ENCODE assay signal across 9 mouse cellular contexts in the genomic region with DNA sequence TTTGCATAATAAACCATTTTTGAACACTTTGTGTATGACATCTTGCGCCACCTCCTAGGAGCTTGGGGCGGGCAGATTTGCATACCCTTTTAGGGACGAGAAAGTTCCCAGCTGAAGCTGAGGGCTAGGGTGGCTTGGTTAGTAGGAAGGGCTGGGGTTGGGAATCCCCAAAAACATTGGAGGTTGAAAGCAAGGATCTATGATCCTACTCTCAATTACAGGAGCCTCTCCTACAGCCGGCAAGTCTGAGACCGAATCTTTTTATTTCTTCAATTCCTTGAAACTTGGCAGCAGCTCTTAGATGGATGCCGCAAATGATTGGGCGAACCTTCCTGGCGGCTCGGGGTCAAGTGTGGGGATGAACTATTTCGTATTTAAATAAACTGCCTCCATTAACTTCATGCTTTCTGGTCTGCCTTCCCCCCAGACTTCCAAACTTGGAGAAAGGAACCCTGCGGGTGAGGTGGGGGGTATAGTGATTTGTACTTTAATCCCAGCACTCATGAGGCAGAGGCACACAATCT. TPM values are rescaled to one million over a fixed set of nuclear protein-coding genes. Genes with fewer than 3 reads are reported as not detected.
DNase-seq lines count a peak whose midpoint lies in the region; ATAC-seq and TF ChIP-seq lines count a peak whose summit lies in the region.
"Had no signal": no experiment of that assay in that cellular context is flagged by ENCODE, and none has a peak within 500 bp of the region (broad histone marks: within the 10 kb centered on the region; RNA-seq: fewer than 3 reads in every experiment).

No protein-coding gene starts in this region.

- in situ Hi-C loops in CH12.LX (cut with MboI; ENCODE audit: low pct_ligation_motif_present, low pct_unique_long_range_greater_than_20kb, low sequenced_read_pairs): no loop called here

- H3K27ac ChIP-seq in gastrocnemius, adult 2 months: peak overlapping the region; percentile 97
- H3K27ac ChIP-seq in CH12.LX (ENCODE audit: insufficient read depth, low read depth): no peak overlapping the region
- peak overlapping the region; percentile 94 for H3K27ac ChIP-seq in hindbrain, embryonic 11.5 days (ENCODE audit: low read depth, low read length)
- peak overlapping the region; percentile 27 for H3K27ac ChIP-seq in liver, embryonic 16.5 days (ENCODE audit: low read length)

- peak overlapping the region; percentile 53 for H3K4me2 ChIP-seq in CH12.LX (ENCODE audit: insufficient read depth, low read depth, poor library complexity, severe bottlenecking)
- H3K4me2 ChIP-seq in hindbrain, embryonic 11.5 days (replicated peaks; ENCODE audit: low read depth, low read length): peak overlapping the region; percentile 80
- H3K4me2 ChIP-seq in liver, embryonic 16.5 days (ENCODE audit: low read depth, low read length): peak overlapping the region; percentile 14

- peak overlapping the region; percentile 81 for H3K4me3 ChIP-seq in gastrocnemius, adult 2 months
- peak overlapping the region; percentile 11 to 61 (median 57) for H3K4me3 ChIP-seq in CH12.LX (replicated peaks in 1 of 3; ENCODE audit: low read depth in 2 of 3, low read length in 2 of 3, poor library complexity in 1 of 3)
- peak overlapping the region; percentile 79 for H3K4me3 ChIP-seq in hindbrain, embryonic 11.5 days (ENCODE audit: low read depth, low read length)
- peak overlapping the region; percentile 61 for H3K4me3 ChIP-seq in liver, embryonic 16.5 days (ENCODE audit: low read depth, low read length)

- no peak for TF ChIP-seq RAD21 in CH12.LX (IDR thresholded peaks at IDR 0.05; ENCODE audit: low read depth, low read length)

- TF ChIP-seq POLR2A in CH12.LX (IDR thresholded peaks at IDR 0.05; ENCODE audit: low read depth, low read length): no peak; the same call in 1 of the 2 replicates

- peak overlapping the region; percentile 15; the same call in 1 of the 2 replicates for H3K9ac ChIP-seq in CH12.LX (ENCODE audit: insufficient read depth, low read depth)
- peak overlapping the region; percentile 88 for H3K9ac ChIP-seq in hindbrain, embryonic 11.5 days (ENCODE audit: low read depth, low read length)
- H3K9ac ChIP-seq in liver, embryonic 16.5 days (ENCODE audit: low read depth, low read length): no peak overlapping the region; the same call in 1 of the 2 replicates

- peaks cover 6 to 64% of the 10 kb centered on the region in 2 experiments for H3K4me1 ChIP-seq in CH12.LX (ENCODE audit: control insufficient read depth in 1 of 2, insufficient read depth in 2 of 2)
- peaks cover 28% of the 10 kb centered on the region for H3K4me1 ChIP-seq in hindbrain, embryonic 11.5 days (replicated peaks; ENCODE audit: control insufficient read depth, insufficient read depth, low read length)
- H3K4me1 ChIP-seq in liver, embryonic 16.5 days (ENCODE audit: control insufficient read depth, low read depth, low read length): peaks cover 26% of the 10 kb centered on the region

- DNase-seq in gastrocnemius, adult 2 months: no peak
- DNase-seq in gastrocnemius, postnatal 14 days: no peak
- DNase-seq in CH12.LX (ENCODE audit: extremely low read depth): no peak
- DNase-seq in hindbrain, embryonic 11.5 days (ENCODE audit: low spot score): peak; percentile 34
- DNase-seq in right cerebral cortex, adult 2 months (ENCODE audit: low spot score in 2 of 2): no peak
- DNase-seq in cerebellum, adult 9-10 months: no peak
- no peak for DNase-seq in left cerebral cortex, postnatal 25 days (ENCODE audit: low spot score in 2 of 2)
- DNase-seq: right cerebral cortex, adult 18-20 months had no signal

- H3K79me2 ChIP-seq in CH12.LX (replicated peaks; ENCODE audit: control insufficient read depth, extremely low read depth, insufficient read depth, poor library complexity, severe bottlenecking): peaks cover 4% of the 10 kb centered on the region; the same call in 1 of the 2 replicates

- no peaks in the 10 kb centered on the region for H3K9me3 ChIP-seq in CH12.LX (replicated peaks; ENCODE audit: low read length)
- no peaks in the 10 kb centered on the region for H3K9me3 ChIP-seq in hindbrain, embryonic 11.5 days (ENCODE audit: control insufficient read depth, low read length)
- H3K9me3 ChIP-seq in liver, embryonic 16.5 days (replicated peaks; ENCODE audit: control insufficient read depth, low read length): no peaks in the 10 kb centered on the region

- ATAC-seq in hindbrain, embryonic 11.5 days (ENCODE audit: low FRiP score): no peak
- ATAC-seq in liver, embryonic 16.5 days (ENCODE audit: low read depth): no peak

- dilution Hi-C loops in CH12.LX (cut with MboI; ENCODE audit: extremely low pct_ligation_motif_present, extremely low pct_unique_long_range_greater_than_20kb, low sequenced_read_pairs): no loop called here

- H3K36me3 ChIP-seq in CH12.LX (replicated peaks in 1 of 2; ENCODE audit: control insufficient read depth in 1 of 2, insufficient read depth in 1 of 2, low read length in 1 of 2): no peaks in the 10 kb centered on the region
- H3K36me3 ChIP-seq in hindbrain, embryonic 11.5 days (ENCODE audit: control insufficient read depth, insufficient read depth, low read length): no peaks in the 10 kb centered on the region
- no peaks in the 10 kb centered on the region for H3K36me3 ChIP-seq in liver, embryonic 16.5 days (ENCODE audit: control insufficient read depth, insufficient read depth)

- no peak for TF ChIP-seq CTCF in gastrocnemius, adult 2 months (IDR thresholded peaks at IDR 0.05)
- TF ChIP-seq CTCF in CH12.LX (conservative IDR thresholded peaks at IDR 0.05 in 1 of 2, IDR thresholded peaks at IDR 0.05 in 1 of 2; ENCODE audit: low read depth in 2 of 2, low read length in 2 of 2): no peak

- 6% methylated on average over 11 of the region's 11 CpGs for WGBS in hindbrain, embryonic 11.5 days
- 37% methylated on average over 11 of the region's 11 CpGs for WGBS in liver, embryonic 16.5 days (ENCODE audit: insufficient replicate concordance)

- peaks cover 60% of the 10 kb centered on the region for H3K27me3 ChIP-seq in CH12.LX (replicated peaks)
- no peaks in the 10 kb centered on the region; the same call in 1 of the 2 replicates for H3K27me3 ChIP-seq in hindbrain, embryonic 11.5 days (ENCODE audit: control insufficient read depth, insufficient read depth, low read length)
- peaks cover 93% of the 10 kb centered on the region for H3K27me3 ChIP-seq in liver, embryonic 16.5 days (ENCODE audit: control insufficient read depth, insufficient read depth, low read depth, low read length)

- TF ChIP-seq EP300 in CH12.LX (IDR thresholded peaks at IDR 0.05; ENCODE audit: low read length): no peak

- intact Hi-C loops in gastrocnemius, adult 2 months (cut with DNase I): loop anchor here (10.0 kb wide), 1 partner anchor 171 kb away; the partner anchor contains the start of gene Lypla2
- intact Hi-C loops in gastrocnemius, postnatal 14 days (cut with DNase I; ENCODE audit: low total_unique reads): no loop called here
- intact Hi-C loops in left cerebral cortex, postnatal 25 days (cut with DNase I): no loop called here

TF ChIP-seq in CH12.LX, 34 proteins besides CTCF, POLR2A, EP300 and RAD21:
- TF ChIP-seq ZNF384 (IDR thresholded peaks at IDR 0.05; ENCODE audit: low read depth, low read length): no peak

RNA-seq across cellular contexts. Expression of gene Id3, which starts 2.1 kb away (rescaled TPM):
- 10 to 100 TPM; 11.3 to 21.9 TPM for total RNA-seq in gastrocnemius, adult 2 months (2021)
- 10 to 100 TPM; 28.4 to 28.7 TPM for total RNA-seq in gastrocnemius, postnatal 14 days (2021)
- 41.1 and 85.5 TPM in 2 replicates for total RNA-seq in CH12.LX (2012; rRNA removed)
- total RNA-seq in CH12.LX (2014; rRNA removed): 96.0 and 116 TPM in 2 replicates
- 17.6 and 18.3 TPM in 2 replicates for polyA plus RNA-seq in CH12.LX (2012; ENCODE audit: insufficient read length, low read depth)
- 453 and 482 TPM in 2 replicates for polyA plus RNA-seq in hindbrain, embryonic 11.5 days (2014; fragmentation: Nextera tagmentation; extraction: Ambion mirVana)
- 37.5 and 40.6 TPM in 2 replicates for polyA plus RNA-seq in liver, embryonic 16.5 days (2015; fragmentation: Nextera tagmentation; extraction: Ambion mirVana)
- 10 to 100 TPM; 37.5 to 39.2 TPM for total RNA-seq in left cerebral cortex, postnatal 25 days (2021)

RNA-seq across cellular contexts. Expression of gene E2f2, which starts 26.8 kb away (rescaled TPM):
- 1 to 10 TPM in 1 of 2 experiments, under 1 TPM in 1; 0.48 to 1.1 TPM for total RNA-seq in gastrocnemius, adult 2 months (2021)
- 1 to 10 TPM; 4.0 to 6.5 TPM for total RNA-seq in gastrocnemius, postnatal 14 days (2021)
- total RNA-seq in CH12.LX (2012; rRNA removed) (7.2 and 7.6 TPM in 2 replicates), CH12.LX (2014; rRNA removed) (4.4 and 4.9 TPM in 2 replicates)
- polyA plus RNA-seq in CH12.LX (2012; ENCODE audit: insufficient read length, low read depth): 3.9 and 6.1 TPM in 2 replicates
- 5.5 and 6.2 TPM in 2 replicates for polyA plus RNA-seq in hindbrain, embryonic 11.5 days (2014; fragmentation: Nextera tagmentation; extraction: Ambion mirVana)
- 83.5 and 93.6 TPM in 2 replicates for polyA plus RNA-seq in liver, embryonic 16.5 days (2015; fragmentation: Nextera tagmentation; extraction: Ambion mirVana)
- 1 to 10 TPM in 1 of 2 experiments, under 1 TPM in 1; 0.66 to 1.2 TPM for total RNA-seq in left cerebral cortex, postnatal 25 days (2021)

Comparison
In these comparisons a context has a peak if more than half of its experiments do, and no peak if none do; other contexts are left out.
1. H3K4me2 ChIP-seq: peak in every context shown above with its lines; median percentile 80 in hindbrain, embryonic 11.5 days; 53 in CH12.LX; 14 in liver, embryonic 16.5 days.